Mouse (Mus musculus): Measurements from ENCODE around the gene Rnls.
A peak's percentile ranks its signal among the peaks of the same experiment; 100 is the strongest.
"Not testable (repeated sequence)": the region's sequence is repeated elsewhere in the genome, so short reads cannot be mapped to it uniquely, and the experiment has no call there.

The Rnls gene

DNA sequence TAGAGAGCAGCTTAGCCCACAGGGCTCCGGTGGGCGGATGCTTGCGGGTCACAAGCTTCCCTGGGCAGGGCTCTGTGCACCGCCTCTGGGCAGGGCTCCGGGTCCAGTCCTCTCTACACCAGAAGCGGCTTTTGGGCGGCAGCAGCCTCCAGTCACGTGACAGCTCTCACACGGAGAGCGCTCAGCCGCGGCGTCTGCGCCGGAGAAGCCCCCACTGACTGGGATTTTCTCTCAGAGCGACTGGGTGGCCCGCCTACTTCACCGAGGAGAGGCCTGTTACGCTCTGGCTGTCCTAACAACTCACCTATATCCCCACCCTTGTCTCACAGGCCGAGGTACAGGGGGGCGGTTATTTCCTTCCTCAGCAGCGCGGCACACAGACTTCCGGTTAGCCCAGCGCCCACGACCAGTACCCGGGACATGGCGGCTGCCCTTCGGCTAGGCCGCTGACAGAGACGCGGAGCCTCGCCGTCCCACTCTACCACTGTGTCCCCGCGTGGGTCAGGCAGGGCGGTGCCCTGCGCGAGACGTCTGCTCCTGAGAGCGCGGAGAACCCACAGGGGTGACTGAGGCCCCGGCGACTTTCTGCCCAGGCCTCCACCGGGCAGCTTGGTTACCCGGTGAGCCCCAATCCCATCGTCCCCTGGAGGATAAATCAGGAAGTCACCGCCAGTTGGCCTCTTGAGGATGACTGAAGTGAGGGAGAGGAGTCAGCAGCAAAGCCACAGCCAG lies at the start of gene Rnls:
Gene Rnls (minus strand): TSS at position 645 of the 732 bp plus-strand sequence.
- peak; percentile 79 to 83 for DNase-seq (ENCODE audit: low spot score in 2 of 2)

GRCm38 (mm10) chr19:33429457-33429856 lies 37.4 kb upstream of the Rnls start:
- DNase-seq (ENCODE audit: low spot score in 2 of 2): no peak

- DNase-seq (ENCODE audit: low spot score in 2 of 2): not testable (repeated sequence)
These were observed 27.3 kb upstream of the Rnls start for GRCm38 (mm10) chr19:33419368-33419767.

- no peak for DNase-seq (ENCODE audit: low spot score in 2 of 2)
These were observed 11.3 kb downstream of the Rnls start for GRCm38 (mm10) chr19:33380825-33381224.

DNA sequence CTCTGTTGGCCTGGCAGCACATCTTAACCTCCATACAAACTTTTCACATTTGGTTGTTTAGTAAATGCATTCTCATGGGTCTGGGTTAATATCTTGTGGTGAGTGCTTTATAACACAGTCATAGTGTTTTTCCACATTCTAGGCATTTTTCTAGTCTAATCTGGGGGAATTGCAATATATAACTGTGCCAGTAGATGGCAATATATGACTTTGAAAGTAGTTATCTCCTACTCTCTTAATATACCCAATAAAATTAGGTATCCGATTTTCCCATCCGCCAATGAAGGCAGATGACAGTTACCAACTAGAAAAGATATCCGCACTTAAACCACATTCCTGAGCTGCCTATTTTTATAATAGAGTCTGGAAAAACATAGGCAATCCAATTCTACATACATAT lies 11.7 kb downstream of the Rnls start:
- no peak for DNase-seq (ENCODE audit: low spot score in 2 of 2)

GRCm38 (mm10) chr19:33368808-33369207 lies 23.3 kb downstream of the Rnls start:
- no peak for DNase-seq (ENCODE audit: low spot score in 2 of 2)

DNA sequence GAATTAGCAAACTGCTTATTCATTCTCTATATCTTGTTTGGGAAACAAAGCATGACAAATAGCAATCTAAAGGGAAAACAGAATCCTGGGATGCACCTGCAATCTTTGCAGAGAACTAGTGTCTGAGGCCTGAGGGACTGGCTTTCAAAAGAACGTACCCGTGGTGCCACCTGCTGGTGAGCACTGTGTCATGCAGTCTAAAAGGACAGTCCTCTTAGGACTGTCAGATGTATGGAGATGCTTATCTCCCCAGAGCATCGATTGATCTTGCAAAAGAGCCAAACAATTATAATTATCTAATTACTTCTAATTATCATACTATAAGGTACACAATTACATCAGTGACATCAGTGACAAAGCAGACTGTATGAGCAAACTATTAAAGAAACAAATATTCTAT lies 25.4 kb downstream of the Rnls start:
- DNase-seq (ENCODE audit: low spot score in 2 of 2): peak; percentile 32 to 44

- DNase-seq (ENCODE audit: low spot score in 2 of 2): no peak
These were observed 35.1 kb downstream of the Rnls start for GRCm38 (mm10) chr19:33357019-33357418.

DNA sequence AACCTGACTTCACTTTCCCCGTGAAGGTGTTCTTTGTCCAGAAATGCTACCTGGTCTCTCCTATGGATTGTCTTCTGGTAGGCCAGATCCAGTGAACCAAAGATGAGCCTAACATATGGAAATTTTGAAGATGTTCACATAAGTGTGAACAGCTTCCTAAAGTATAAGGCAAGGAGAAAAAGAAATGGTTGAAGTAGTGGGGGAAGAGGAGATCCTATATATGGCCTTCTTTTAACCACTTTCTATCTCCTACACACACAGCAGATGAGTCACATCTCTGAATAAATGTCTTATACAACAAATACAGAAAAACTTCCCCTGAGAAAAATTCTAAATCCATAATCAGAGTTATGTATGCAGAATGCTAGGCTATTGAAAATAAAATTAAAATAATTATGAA lies 52.0 kb downstream of the Rnls start:
- DNase-seq (ENCODE audit: low spot score in 2 of 2): no peak

GRCm38 (mm10) chr19:33326706-33327641 lies 65.1 kb downstream of the Rnls start:
- DNase-seq (ENCODE audit: low spot score in 2 of 2): no peak

GRCm38 (mm10) chr19:33318785-33319184 lies 73.3 kb downstream of the Rnls start:
- DNase-seq (ENCODE audit: low spot score in 2 of 2): no peak

- no peak for DNase-seq (ENCODE audit: low spot score in 2 of 2)
These were observed 75.0 kb downstream of the Rnls start for GRCm38 (mm10) chr19:33317130-33317529.

- DNase-seq (ENCODE audit: low spot score in 2 of 2): no peak
These were observed 92.3 kb downstream of the Rnls start for GRCm38 (mm10) chr19:33299726-33300292.

DNA sequence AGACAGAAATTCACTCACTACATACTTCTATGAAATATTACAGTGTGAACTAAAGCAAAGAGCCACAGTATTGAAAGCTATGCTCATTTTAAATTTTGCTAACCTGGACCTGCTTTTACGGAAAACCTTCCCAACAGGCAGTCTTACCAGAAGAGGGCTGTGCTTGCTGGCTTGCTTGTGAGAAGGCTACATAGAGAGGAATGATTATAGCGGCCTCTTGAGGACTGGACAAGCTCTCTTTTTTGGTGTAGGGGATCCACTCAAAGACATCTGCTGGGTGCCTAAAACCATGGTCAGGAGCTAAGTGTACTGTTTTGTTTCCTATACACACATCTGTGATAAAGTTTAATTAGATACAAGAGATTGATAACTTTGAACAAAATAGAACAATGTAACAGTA lies 95.8 kb downstream of the Rnls start:
- DNase-seq (ENCODE audit: low spot score in 2 of 2): no peak

DNA sequence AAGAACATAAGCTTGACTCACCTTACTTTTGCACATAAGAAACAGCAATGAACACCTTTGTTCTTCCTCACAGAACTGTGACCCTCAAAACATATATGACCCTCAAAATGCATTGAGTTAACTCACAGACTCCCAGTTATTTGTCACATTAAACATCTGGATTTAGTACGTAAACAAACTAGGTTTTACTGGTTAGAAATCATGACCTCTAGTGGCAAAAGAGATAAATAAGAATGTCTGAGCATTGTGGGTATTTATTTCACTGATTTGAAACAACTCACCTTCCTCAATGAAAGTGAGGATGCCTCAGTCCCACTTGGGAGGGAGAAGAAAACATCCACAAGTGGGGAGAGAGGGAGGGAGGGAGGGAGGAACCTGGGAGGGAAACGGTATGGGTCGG lies 109.1 kb downstream of the Rnls start:
- no peak for DNase-seq (ENCODE audit: low spot score in 2 of 2)

- DNase-seq (ENCODE audit: low spot score in 2 of 2): no peak
These were observed 115.7 kb downstream of the Rnls start for GRCm38 (mm10) chr19:33276421-33276820.

GRCm38 (mm10) chr19:33273676-33274075 lies 118.4 kb downstream of the Rnls start:
- no peak for DNase-seq (ENCODE audit: low spot score in 2 of 2)

DNA sequence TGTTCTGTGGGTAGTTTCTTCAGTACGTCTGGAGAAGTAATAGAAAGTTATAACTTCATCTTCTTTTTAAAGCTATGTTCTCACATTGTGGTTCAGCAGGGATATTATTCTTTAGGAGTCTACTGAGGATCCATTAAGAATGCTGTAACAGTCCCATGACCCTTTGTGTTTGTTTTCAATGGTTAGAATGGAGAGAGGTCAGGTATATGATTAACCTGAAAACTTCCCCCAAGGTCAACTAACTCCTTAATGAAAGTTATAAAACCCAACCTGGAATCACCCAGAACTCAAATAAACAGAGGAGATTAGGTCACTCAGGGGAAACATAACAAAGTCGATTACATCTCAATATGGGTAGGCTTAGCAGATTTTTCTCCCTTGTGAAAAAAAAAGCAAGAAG lies 120.5 kb downstream of the Rnls start:
- no peak for DNase-seq (ENCODE audit: low spot score in 2 of 2)

- DNase-seq (ENCODE audit: low spot score in 2 of 2): no peak
These were observed 121.9 kb downstream of the Rnls start for GRCm38 (mm10) chr19:33270231-33270630.

DNA sequence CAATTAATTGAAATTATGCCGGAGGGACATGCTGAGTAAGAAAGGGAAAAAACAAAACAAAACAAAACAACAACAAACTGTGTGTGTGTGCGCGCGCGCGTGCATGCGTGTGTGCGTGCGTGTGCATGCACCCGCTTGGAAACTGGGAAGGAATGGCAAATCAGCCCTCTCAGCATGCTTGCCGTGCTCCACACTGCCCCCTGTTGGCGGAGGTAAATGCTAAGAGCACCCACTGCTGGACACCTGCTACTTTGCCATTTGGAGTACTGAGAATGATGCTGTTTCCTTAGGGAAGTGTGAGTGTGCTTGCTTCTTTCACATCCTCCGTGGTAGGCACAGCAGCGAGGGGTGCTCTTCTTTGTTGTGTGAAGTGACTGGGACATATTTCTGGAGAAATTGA lies 124.1 kb downstream of the Rnls start:
- no peak for DNase-seq (ENCODE audit: low spot score in 2 of 2)

GRCm38 (mm10) chr19:33265245-33265644 lies 126.8 kb downstream of the Rnls start:
- DNase-seq (ENCODE audit: low spot score in 2 of 2): no peak

DNA sequence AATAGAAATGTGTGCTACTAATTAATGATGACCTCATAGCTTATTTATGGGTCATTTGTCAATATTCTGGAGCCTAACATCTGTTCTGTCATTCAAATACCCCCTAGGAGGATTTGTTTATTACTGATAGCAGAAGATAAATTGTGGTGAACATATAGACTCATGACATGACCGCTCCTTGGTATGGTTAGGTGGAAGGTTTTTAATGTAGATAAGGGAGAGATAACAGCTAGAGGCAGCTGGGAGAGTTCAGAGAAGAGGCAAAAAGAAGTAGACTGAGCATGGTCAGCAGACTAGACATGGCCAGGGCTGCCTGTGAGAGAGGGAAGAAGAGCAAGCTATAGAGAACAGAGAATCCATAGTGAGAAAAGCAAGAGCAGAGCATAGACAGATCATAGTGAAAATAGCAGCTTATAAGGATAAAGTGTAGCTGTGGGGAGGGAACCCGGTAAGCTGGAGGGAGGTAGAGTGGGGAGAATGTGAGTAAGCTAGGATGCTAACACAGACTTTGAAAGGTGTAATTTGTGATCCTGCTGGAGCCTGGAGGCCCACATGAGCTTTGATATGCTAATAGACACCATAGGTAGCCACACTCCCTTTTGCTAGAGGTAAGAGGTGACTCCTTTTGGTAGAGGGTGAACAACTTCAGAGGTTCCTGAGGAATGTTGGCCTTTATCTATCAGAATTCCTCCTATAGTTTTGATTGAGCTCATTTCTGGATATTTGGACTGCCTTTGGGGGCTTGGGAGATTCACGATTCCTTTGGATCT lies 127.7 kb downstream of the Rnls start:
- no peak for DNase-seq (ENCODE audit: low spot score in 2 of 2)

All from urinary bladder, adult 18-20 months (tissue).